Mouse (Mus musculus): ENCODE measurements at regions not wholly inside any gene's neighbourhood (a gene's known extent, or its start where the extent isn't known, plus 50 kb on each side); places are given as distances from the start of the nearest gene placed in this dataset.

DNA sequence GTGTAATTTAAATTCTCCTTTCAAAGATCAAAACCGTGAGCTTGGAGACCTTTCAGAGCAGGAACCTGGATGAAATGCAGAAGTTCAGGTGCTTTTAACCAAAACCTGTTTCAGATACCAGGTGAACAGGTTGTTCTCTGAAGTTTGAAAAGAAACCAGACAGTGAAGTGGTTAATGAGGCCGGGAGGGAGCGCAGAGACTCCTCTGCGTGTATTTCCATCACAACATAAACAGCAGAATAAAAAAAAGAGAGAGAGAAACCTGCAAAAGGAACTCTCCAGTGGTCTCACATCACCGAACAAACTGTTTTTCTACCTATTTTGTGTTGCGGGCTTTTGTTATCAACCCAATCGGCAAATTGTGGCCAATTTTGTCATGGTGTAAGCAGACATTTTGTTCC lies 212.6 kb upstream of the Spdye4c start:
- no peak for TF ChIP-seq CTCF (IDR thresholded peaks at IDR 0.05; ENCODE audit: borderline replicate concordance, insufficient read depth, low read depth, low read length)
- no peak for TF ChIP-seq POLR2A (IDR thresholded peaks at IDR 0.05; ENCODE audit: borderline replicate concordance, insufficient read depth, low read length)

Measured in cerebellum, adult 2 months (tissue).